Mouse (Mus musculus) liver, embryonic 11.5 days (tissue): Measurements from ENCODE around the gene Draxin. TPM values are rescaled to one million over a fixed set of nuclear protein-coding genes. Genes with fewer than 3 reads are reported as not detected.

Experiments used
- ATAC-seq: fragments of 200-750 bp; cut with Nextera tagmentation; replicated peaks from 2 replicates; pipeline ENCODE4 v1.8.0; 2017; ENCODE audit warnings: moderate number of reproducible peaks, mild to moderate bottlenecking, moderate TSS enrichment, moderate library complexity; ENCODE audit not compliant: low FRiP score
- DNase-seq: peaks from one replicate; pipeline ENCODE4 v3.0.0-alpha.2; 2017; ENCODE audit warnings: low spot score
- H3K27ac ChIP-seq: fragments of 300-500 bp; sonication (generic); 2 replicates; pipeline ENCODE4 v1.5.1; 2014; ENCODE audit warnings: mild to moderate bottlenecking, low read depth, low read length, control low read depth
- H3K27me3 ChIP-seq: fragments of 300-500 bp; sonication (generic); replicated peaks from 2 replicates; pipeline ENCODE4 v1.6.1; 2014; ENCODE audit warnings: low read length, mixed read lengths; ENCODE audit not compliant: control insufficient read depth, insufficient read depth
- H3K36me3 ChIP-seq: fragments of 300-500 bp; sonication (generic); 2 replicates; pipeline ENCODE4 v1.6.1; 2014; ENCODE audit warnings: mild to moderate bottlenecking, low read length, moderate library complexity, mixed read lengths; ENCODE audit not compliant: control insufficient read depth, insufficient read depth
- H3K4me1 ChIP-seq: fragments of 300-500 bp; sonication (generic); replicated peaks from 2 replicates; pipeline ENCODE4 v1.6.1; 2014; ENCODE audit warnings: low read length, mixed read lengths; ENCODE audit not compliant: control insufficient read depth, insufficient read depth
- H3K4me2 ChIP-seq: fragments of 300-500 bp; sonication (generic); 2 replicates; pipeline ENCODE4 v1.6.1; 2014; ENCODE audit warnings: mild to moderate bottlenecking, control low read depth, moderate library complexity
- H3K4me3 ChIP-seq: fragments of 300-500 bp; sonication (generic); 2 replicates; pipeline ENCODE4 v1.5.1; 2014; ENCODE audit warnings: low read depth, low read length, control low read depth
- H3K9ac ChIP-seq: fragments of 300-500 bp; sonication (generic); 2 replicates; pipeline ENCODE4 v1.6.1; 2014; ENCODE audit warnings: low read depth, low read length, control low read depth
- H3K9me3 ChIP-seq: fragments of 300-500 bp; sonication (generic); 2 replicates; pipeline ENCODE4 v1.6.1; 2016; ENCODE audit warnings: low read length, inconsistent platforms, mixed read lengths; ENCODE audit not compliant: control insufficient read depth
- WGBS: fragments of 180-500 bp; shearing (Covaris S2); extraction: QIAGEN DNeasy Blood & Tissue Kit; methylation state at CpG from one replicate; pipeline ENCODE4 v1.1.7; 2014; 5-methylcytosine and 5-hydroxymethylcytosine counted together
- polyA plus RNA-seq: library from polyadenylated mRNA; unstranded; fragments of >200 nt; fragmentation: Nextera tagmentation; extraction: Ambion mirVana; gene quantifications from 2 replicates; pipeline ENCODE4 v1.2.1, GENCODE M21; 2014

Gene Draxin
- polyA plus RNA-seq, 1 experiment from 2014 or later, result 0.12 TPM

- peaks cover 34% of the 10 kb centered on the region for H3K27me3 ChIP-seq
- ATAC-seq (no peak), DNase-seq (no peak)
- peak overlapping the region; percentile 52 for H3K4me3 ChIP-seq
- H3K9me3 ChIP-seq, result no peaks in the 10 kb centered on the region
- no peaks in the 10 kb centered on the region for H3K36me3 ChIP-seq
- H3K9ac ChIP-seq, result peak overlapping the region; percentile 62
- H3K27ac ChIP-seq, result no peak overlapping the region
- H3K4me2 ChIP-seq, result peak overlapping the region; percentile 92
- peaks cover 9% of the 10 kb centered on the region for H3K4me1 ChIP-seq
- WGBS, result 38% methylated on average over 27 of the region's 27 CpGs
Measured at GRCm38 (mm10) chr4:148158436-148159348, 28.2 kb upstream of the Draxin start.

GRCm38 (mm10) chr4:148154982-148155381 is 24.5 kb upstream of the Draxin start:
- Histone ChIP-seq H3K27ac (no peak overlapping the region), H3K9me3 (no peaks in the 10 kb centered on the region), H3K27me3 (no peaks in the 10 kb centered on the region; the same call in 1 of the 2 replicates), H3K9ac (no peak overlapping the region), H3K36me3 (no peaks in the 10 kb centered on the region), H3K4me1 (peaks cover 20% of the 10 kb centered on the region), H3K4me2 (no peak overlapping the region), H3K4me3 (no peak overlapping the region)
- DNase-seq (no peak), ATAC-seq (no peak)
- 56% methylated on average over 3 of the region's 3 CpGs for WGBS

- no peak overlapping the region for H3K9ac ChIP-seq
- no peak overlapping the region for H3K27ac ChIP-seq
- H3K4me1 ChIP-seq, result peaks cover 24% of the 10 kb centered on the region
- no peaks in the 10 kb centered on the region for H3K9me3 ChIP-seq
- no peaks in the 10 kb centered on the region for H3K36me3 ChIP-seq
- H3K4me2 ChIP-seq, result no peak overlapping the region
- 90% methylated on average over 4 of the region's 4 CpGs for WGBS
- ATAC-seq (no peak), DNase-seq (no peak)
- H3K27me3 ChIP-seq, result no peaks in the 10 kb centered on the region; the same call in 1 of the 2 replicates
- H3K4me3 ChIP-seq, result no peak overlapping the region
Measured at GRCm38 (mm10) chr4:148154006-148154405, 23.5 kb upstream of the Draxin start.

GRCm38 (mm10) chr4:148152547-148152946 is 22.0 kb upstream of the Draxin start:
- DNase-seq (no peak), ATAC-seq (no peak)
- H3K27ac ChIP-seq, result no peak overlapping the region
- H3K9me3 ChIP-seq, result no peaks in the 10 kb centered on the region
- no peaks in the 10 kb centered on the region for H3K27me3 ChIP-seq
- no peak overlapping the region; the same call in 1 of the 2 replicates for H3K4me3 ChIP-seq
- H3K4me2 ChIP-seq, result no peak overlapping the region; the same call in 1 of the 2 replicates
- H3K4me1 ChIP-seq, result peaks cover 19% of the 10 kb centered on the region
- no peak overlapping the region for H3K9ac ChIP-seq
- 90% methylated on average over 5 of the region's 5 CpGs for WGBS
- H3K36me3 ChIP-seq, result no peaks in the 10 kb centered on the region

- H3K4me1 ChIP-seq, result peaks cover 19% of the 10 kb centered on the region
- peak within 1 kb of the TSS; percentile 89 for H3K27ac ChIP-seq
- no peaks in the 10 kb centered on the region for H3K9me3 ChIP-seq
- H3K4me2 ChIP-seq, result peak within 1 kb of the TSS; percentile 98
- 1% methylated on average over 64 of the region's 67 CpGs for WGBS
- ATAC-seq (peak; percentile 89), DNase-seq (peak; percentile 79)
- peak within 1 kb of the TSS; percentile 78 for H3K4me3 ChIP-seq
- no peaks in the 10 kb centered on the region for H3K27me3 ChIP-seq
- peak within 1 kb of the TSS; percentile 86 for H3K9ac ChIP-seq
- no peaks in the 10 kb centered on the region for H3K36me3 ChIP-seq
Measured at GRCm38 (mm10) chr4:148151267-148152168, 21.0 kb upstream of the Draxin start, which contains the start of gene Fbxo6. Gene Fbxo6 (minus strand): TSS chr4:148152140.

GRCm38 (mm10) chr4:148150953-148151266 is 20.4 kb upstream of the Draxin start:
- WGBS, result 22% methylated on average over 3 of the region's 3 CpGs
- Histone ChIP-seq H3K27ac (peak overlapping the region; percentile 89), H3K36me3 (peaks cover 1% of the 10 kb centered on the region; the same call in 1 of the 2 replicates), H3K4me2 (peak overlapping the region; percentile 98), H3K4me3 (peak overlapping the region; percentile 78), H3K4me1 (peaks cover 19% of the 10 kb centered on the region), H3K9me3 (no peaks in the 10 kb centered on the region), H3K9ac (peak overlapping the region; percentile 86), H3K27me3 (no peaks in the 10 kb centered on the region)
- ATAC-seq (no peak), DNase-seq (no peak)

- Histone ChIP-seq H3K4me1 (peaks cover 19% of the 10 kb centered on the region), H3K27me3 (no peaks in the 10 kb centered on the region), H3K36me3 (peaks cover 6% of the 10 kb centered on the region), H3K9ac (peak overlapping the region; percentile 44), H3K4me2 (peak overlapping the region; percentile 98), H3K4me3 (no peak overlapping the region), H3K9me3 (no peaks in the 10 kb centered on the region), H3K27ac (peak overlapping the region; percentile 34)
- DNase-seq, result no peak
- no peak for ATAC-seq
- 40% methylated on average over 7 of the region's 7 CpGs for WGBS
Measured at GRCm38 (mm10) chr4:148150242-148150641, 19.7 kb upstream of the Draxin start.

- Histone ChIP-seq H3K4me1 (peaks cover 19% of the 10 kb centered on the region), H3K9ac (peak overlapping the region; percentile 44), H3K36me3 (peaks cover 8% of the 10 kb centered on the region), H3K9me3 (no peaks in the 10 kb centered on the region), H3K4me3 (peak overlapping the region; percentile 17; the same call in 1 of the 2 replicates), H3K4me2 (peak overlapping the region; percentile 98), H3K27ac (peak overlapping the region; percentile 34; the same call in 1 of the 2 replicates), H3K27me3 (no peaks in the 10 kb centered on the region)
- WGBS, result 35% methylated on average over 12 of the region's 12 CpGs
- no peak for ATAC-seq
- DNase-seq, result no peak
Measured at GRCm38 (mm10) chr4:148149540-148149939, 19.0 kb upstream of the Draxin start.
